Mouse (Mus musculus): ENCODE data around the gene Snx20.

Snx20 gene

GRCm38 (mm10) chr8:88604065-88605038 is 31.6 kb downstream of the Snx20 start:
- no peak for DNase-seq (ENCODE audit: low read depth, low spot score)

GRCm38 (mm10) chr8:88603446-88603989 is 32.4 kb downstream of the Snx20 start:
- DNase-seq (ENCODE audit: low read depth, low spot score), result no peak

- no peak for DNase-seq (ENCODE audit: low read depth, low spot score)
These were observed 36.4 kb downstream of the Snx20 start for GRCm38 (mm10) chr8:88599491-88599890.

- no peak for DNase-seq (ENCODE audit: low read depth, low spot score)
These were observed 37.4 kb downstream of the Snx20 start for GRCm38 (mm10) chr8:88598578-88598977.

- no peak for DNase-seq (ENCODE audit: low read depth, low spot score)
These were observed 39.9 kb downstream of the Snx20 start for GRCm38 (mm10) chr8:88596042-88596441.

GRCm38 (mm10) chr8:88593947-88594346 is 42.0 kb downstream of the Snx20 start:
- no peak for DNase-seq (ENCODE audit: low read depth, low spot score)

- no peak for DNase-seq (ENCODE audit: low read depth, low spot score)
These were observed 45.7 kb downstream of the Snx20 start for GRCm38 (mm10) chr8:88590226-88590625.

- DNase-seq (ENCODE audit: low read depth, low spot score), result no peak
These were observed 47.6 kb downstream of the Snx20 start for GRCm38 (mm10) chr8:88588205-88588889.

GRCm38 (mm10) chr8:88583863-88584262 is 52.1 kb downstream of the Snx20 start:
- DNase-seq (ENCODE audit: low read depth, low spot score), result no peak

GRCm38 (mm10) chr8:88580785-88581184 is 55.1 kb downstream of the Snx20 start:
- no peak for DNase-seq (ENCODE audit: low read depth, low spot score)

- no peak for DNase-seq (ENCODE audit: low read depth, low spot score)
These were observed 56.1 kb downstream of the Snx20 start for GRCm38 (mm10) chr8:88579668-88580330.

GRCm38 (mm10) chr8:88579246-88579645 is 56.7 kb downstream of the Snx20 start:
- DNase-seq (ENCODE audit: low read depth, low spot score), result no peak

- no peak for DNase-seq (ENCODE audit: low read depth, low spot score)
These were observed 57.3 kb downstream of the Snx20 start for GRCm38 (mm10) chr8:88578413-88579175.

- no peak for DNase-seq (ENCODE audit: low read depth, low spot score)
These were observed 58.3 kb downstream of the Snx20 start for GRCm38 (mm10) chr8:88577666-88578065.
